Mouse (Mus musculus) CD4-positive, CD25-positive, alpha-beta regulatory T cell, adult 2 months (primary cell): ENCODE measurements at regions not wholly inside any gene's neighbourhood (a gene's known extent, or its start where the extent isn't known, plus 50 kb on each side); places are given as distances from the start of the nearest gene placed in this dataset.

Source experiments
- DNase-seq: peaks from one replicate; pipeline ENCODE4 v3.0.0-alpha.2; 2012; ENCODE audit warnings: low read depth, low spot score

DNA sequence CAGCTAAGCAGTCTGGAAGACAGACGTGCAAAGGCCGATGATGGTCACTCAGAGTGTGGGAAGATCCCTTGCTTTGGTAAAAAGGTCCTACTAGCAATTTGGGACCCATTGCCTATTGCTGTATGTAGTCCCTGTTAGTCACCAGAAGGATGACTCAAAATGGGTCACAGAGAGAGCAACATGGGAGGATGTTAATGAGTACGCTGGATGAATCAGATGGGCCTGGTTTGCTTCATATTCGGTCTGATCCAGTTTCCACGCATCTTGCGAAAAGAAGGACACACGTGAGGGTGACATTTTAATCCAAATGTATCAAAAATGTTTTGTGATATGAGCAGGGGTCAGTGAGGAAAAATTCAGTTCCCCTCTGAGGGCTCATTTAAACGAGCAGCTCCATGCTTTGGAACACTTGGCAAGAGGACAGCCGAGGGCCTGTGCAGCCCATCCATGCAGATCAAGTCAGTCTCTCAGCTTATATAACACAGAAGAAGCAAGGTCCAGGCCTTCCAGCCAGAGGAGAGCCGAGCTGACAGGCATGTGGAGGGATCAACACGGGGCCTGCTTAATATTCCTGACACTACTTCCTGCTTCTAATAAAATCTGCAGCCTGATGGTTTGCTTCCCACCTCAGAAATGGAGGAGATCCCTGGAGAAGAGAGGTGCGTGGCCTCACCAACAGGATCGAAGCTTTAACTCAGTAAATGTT, 579.2 kb upstream of the Gm26657 start:
- no peak for DNase-seq

DNA sequence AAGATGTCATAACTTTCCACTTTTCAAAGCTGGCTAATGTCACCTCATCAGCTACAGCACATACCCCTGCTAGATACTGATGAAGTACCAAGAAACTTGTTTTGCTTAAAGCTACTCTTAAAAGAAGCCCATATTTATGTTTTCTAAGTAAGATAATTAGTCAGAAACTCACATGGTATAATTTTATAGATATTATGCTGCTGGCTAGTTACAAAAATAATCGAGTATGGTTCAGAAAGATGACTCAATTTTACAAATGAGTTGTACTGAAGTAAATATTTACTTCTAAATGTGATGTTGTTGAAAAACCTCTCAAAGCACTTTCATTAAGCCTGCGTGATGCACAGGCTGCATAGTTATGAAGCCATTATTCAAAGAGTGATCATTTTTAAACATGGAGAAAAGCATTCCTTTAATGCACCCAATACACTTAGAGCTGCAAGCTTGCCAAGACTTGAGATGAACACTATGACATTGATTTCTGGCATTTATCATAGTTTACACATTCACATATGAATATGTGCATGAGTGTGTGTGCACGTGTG, 582.3 kb upstream of the Gm26657 start:
- DNase-seq: no peak

DNA sequence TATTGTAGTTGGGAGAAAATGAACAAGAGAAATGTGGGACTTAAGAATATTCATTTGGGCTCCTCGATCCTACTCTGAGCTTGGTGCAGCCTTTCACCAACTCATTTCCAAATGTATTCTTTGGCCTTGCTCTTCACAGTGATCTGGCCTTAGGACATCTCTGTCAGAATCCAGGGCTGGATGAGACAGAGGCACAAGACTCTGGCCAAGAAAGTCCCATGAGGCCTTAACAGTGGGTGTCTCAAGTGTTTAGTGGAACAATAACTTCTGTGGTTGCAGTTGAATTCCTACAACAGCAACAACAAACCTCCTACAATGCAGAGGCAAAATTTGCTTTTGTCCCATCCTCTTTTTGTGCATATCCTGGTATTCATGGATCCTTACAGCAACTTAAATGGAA, 589.2 kb upstream of the Gm26657 start:
- no peak for DNase-seq

DNA sequence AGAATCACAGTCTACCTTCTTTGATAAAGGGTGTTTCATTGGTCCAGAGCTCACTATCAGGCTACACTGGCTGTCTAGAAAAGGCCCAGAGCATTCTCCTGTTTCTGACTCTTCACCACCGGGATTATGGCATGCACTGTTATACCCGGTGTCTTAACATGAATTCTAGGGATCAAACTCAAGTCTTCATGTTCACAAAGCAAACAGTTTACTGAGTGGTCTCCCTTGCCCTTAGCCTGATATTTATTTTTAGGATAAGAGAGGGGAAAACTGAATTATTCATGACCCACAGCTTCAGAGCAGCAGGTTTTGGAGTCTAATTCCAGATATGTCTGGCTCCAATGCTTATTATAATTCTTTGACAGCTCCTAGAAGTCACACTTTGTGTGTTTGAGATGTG, 596.0 kb upstream of the Gm26657 start:
- DNase-seq: no peak

DNA sequence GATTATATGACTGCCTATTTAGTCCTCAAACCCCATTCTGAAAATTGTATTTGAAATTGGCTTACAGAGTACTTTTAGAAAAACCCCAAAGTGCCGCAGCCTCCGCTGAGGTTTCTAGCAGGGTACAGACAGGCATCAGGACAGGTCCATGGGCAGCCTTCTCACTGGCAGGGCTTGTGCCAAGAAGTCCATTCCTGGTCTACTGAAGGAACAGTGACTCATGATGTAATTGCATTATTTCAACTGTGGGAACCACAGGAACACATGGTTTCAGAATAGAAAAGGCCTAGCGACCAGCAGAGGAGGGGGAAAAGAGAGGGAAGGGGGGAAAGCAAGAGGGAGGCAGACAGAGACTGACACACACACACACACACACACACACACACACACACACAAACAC, 603.0 kb upstream of the Gm26657 start:
- no peak for DNase-seq

DNA sequence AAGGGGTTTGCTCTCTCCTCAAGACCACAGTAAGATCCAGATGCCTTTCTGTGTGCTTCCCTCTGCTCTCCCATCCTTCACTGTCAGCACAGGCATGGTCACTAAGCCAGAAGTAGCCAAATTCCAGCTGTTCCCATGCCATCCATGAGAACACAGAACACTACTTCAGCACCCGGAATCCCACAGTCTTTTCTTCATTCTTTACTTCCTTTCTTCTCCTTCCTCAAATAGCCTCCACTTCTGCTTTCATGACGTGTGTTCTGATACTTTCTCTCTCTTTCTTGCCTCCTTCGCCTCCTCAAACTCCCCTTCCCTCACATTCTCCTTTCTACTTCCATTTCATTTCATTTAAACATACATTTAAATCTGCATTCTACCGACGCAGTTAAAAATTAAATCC, 602.1 kb upstream of the Klf4 start:
- DNase-seq: no peak

DNA sequence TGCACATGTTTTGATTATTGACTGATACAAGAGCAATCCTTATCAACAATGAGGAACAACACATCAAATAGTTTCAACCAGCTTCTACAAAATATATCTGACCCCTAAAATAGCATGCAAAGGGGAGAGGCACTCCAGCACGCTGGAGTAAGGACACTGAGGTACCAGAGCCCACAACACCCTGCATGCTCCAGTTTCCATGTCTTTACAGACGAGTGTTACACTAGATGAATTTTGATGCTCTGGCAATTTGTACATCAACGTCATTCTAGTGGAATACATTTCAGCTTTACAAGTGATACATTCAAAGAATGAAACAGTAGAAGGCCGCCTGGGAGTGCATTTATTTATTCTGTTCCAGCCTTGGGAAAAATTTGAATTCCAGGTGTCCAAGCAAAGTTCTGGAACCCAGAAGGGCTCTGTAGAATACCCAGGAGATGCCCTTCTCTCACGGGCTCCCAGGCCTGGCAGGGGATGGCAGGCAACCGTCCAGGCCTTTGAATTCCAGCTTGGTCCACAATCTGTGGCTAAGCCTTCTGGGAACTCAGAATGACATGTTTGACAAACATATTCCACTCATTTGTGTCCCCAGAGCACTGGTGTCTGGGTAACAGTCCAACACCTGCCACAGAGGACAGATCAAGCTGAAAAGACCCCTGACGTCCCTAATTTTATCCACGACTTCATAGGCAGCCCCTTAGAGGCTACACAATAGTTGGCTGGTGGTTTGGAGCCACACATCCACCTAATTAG, 595.6 kb upstream of the Klf4 start:
- no peak for DNase-seq

DNA sequence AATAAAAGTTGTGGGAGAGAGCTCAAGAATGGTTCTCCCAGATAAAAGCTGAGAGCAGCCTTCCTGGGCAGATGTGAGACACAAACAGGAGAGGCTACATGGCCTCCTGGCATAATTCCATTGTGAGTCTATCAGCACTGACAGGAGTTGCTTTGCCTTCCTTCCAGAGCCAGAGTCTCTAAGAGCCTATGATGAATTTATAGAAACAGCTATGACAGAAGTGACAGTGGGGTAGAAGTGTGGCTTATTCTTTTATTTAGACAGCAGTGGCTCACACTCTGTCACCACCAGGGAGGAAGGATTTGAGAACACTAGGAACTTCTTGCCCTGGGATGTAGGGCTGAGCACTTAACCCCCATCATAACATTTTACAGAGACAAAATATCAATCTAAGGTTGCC, 592.2 kb upstream of the Klf4 start:
- DNase-seq: no peak

DNA sequence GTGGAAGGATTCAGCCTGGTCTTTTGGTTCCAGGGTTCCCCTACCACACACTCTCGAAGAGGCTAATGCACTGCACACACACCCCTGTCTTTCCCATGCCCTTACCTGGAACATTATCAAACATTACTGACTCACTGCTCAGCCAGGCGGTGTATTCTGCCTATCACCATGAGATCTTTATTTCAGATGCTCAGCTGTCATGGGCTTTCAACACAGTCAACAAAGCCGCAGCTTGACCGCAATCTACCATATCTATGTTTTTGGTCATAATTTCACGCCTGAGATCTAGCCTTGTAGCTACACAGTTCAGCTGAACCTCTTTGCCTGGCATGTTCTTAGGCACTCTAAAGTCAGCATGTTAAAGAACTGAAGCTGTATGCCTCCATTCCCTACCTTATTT, 589.9 kb upstream of the Klf4 start:
- no peak for DNase-seq

DNA sequence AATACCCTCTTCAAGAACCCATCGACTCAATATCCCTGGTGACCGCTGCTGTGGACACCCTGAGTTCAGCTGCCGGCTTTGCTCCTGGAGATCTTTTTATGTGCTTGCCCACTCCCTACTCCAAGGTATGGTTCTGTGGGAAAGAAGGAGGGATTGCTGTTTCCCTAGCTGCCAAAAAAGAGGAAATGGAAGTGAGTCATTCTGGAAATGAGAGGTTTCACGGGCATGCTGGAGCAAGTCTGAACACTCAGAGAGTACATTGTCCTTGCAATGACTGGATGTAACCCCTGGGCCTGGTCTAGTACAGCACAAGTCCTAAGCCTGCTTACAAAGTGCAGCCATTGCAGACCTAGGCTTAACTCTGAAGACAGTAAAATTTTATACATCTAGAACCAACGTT, 589.4 kb upstream of the Klf4 start:
- no peak for DNase-seq

DNA sequence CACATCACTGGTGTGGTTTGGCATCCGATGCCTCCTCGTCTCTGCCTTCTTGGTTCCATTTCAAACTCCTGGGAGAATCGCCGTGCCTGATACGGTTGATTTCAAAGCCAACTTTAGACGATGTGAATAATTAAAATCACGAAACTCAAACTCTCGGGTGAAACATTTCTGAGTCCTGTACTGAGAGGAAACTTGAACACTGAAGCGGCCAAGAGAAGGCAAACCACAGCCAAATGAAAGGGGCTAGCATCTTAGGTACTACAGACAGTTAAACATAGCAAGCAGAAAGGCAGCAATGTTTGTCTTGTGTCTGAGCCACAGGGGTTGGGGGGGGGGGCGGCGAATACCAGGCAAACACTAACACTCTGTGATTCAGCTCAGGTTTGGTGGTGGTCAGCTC, 588.1 kb upstream of the Klf4 start:
- DNase-seq: no peak

DNA sequence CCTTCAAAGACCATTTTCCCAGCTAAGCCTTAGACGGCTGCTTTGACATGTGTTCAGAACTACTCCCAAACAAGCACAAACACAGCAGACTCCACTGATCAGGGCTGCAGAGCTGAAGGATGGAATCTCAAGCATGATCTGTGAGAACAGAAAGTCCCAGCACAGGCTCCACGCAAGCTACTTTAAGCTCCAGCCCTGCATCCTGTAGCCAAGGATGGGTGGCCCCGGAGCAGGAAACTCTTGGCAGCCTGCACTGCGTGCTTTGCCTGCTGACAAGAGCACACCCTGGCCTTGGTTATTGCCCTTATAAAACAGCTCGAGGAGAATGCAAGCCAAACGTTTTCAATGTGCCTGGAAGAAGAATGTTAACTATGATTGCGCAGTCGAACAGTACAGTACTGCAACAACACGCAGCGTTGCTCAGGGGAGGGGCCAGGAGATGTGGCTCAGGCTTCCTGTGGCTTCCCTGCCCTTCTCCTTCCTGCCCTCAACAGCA, 581.5 kb upstream of the Klf4 start:
- peak; percentile 41 for DNase-seq

DNA sequence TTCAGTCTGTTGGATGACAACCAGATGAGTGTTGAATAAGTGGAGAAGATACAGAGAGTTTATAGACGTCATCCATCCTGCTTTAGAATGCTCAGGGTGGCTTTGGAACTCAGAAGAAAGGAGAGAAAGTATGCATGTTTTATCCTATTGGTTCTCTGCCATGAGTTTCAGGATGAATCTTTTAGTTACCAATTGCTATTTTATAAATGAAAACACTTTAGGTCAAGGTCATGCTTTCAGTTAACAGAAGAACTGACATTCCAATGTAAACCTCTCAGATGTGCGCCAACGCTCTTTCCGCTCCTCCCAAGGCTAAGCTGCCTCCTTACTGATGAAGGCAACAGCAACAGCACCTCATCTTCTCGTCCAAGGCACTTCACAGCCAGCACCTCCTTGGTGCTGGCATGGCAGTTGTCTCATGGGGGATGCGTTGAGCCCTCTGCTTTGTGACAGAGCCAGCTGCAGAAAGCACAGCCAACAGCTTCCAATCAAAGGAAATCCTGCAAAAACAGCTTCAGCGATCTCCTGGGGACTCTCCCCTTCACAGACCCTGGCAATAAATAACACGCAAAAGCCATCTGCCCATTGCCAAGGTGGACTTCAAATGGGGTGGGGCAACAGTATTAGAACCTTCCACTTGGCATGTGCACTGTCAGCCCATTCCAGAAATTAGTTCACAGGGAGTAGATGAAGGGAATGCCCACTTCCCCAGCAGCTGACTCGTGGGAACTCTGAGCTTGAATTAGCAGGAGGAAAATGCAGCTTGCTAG, 580.9 kb upstream of the Klf4 start:
- no peak for DNase-seq

DNA sequence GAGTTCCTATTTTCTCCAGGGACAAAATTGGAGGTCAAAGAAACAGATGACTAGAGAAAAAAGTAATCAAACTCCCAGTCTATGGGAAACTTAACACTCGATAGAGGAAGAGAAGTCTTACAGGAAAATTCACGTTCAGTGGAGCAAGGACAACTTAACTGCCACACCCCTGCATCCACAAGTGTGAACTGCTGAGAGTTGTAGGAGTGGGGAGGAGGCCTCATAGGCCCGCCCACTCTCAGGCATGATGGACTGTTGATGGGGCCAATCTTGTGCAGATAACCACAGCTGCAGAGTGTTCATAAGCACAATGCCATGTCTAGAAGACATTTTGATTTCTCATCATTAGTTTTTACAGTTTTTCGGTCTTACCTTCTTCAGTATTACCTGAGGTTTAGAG, 574.7 kb upstream of the Klf4 start:
- DNase-seq: no peak

DNA sequence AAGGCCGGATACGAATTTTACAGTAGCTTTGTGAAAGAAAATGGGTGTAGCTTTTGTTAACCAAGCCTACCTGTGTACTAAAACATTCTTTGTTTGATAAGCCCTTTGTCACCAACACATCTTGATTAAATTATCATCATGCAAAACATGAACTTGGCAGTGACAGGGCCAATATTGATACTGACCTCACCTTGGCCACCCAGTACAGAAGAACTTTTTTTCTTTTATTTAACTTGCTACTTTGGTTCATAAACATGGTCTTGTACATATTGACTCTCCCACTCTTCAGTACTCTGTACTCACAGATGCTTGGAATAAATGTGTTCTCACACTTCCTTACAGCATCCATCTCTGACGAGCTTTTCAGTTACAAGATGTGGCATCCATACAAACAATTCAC, 570.0 kb upstream of the Klf4 start:
- no peak for DNase-seq

DNA sequence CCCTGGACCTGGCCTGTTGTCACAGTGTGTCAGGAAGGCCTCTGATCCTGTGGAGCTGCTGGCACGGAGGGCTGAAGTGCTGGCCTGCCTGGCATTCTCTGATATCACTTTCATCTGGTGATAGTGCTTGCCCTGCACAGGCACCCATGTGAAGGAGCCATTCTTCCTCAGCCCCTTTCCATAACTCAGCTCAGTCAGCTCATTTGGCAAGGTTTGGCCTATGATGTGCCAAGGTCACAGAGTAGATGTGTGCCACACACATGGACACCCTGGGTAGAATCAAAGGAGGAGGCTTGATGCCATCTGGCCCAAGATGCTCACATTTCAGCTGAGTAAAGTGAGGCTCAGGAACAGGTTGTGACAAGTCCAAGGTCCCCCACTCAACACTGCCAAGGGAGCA, 558.5 kb upstream of the Klf4 start:
- no peak for DNase-seq

DNA sequence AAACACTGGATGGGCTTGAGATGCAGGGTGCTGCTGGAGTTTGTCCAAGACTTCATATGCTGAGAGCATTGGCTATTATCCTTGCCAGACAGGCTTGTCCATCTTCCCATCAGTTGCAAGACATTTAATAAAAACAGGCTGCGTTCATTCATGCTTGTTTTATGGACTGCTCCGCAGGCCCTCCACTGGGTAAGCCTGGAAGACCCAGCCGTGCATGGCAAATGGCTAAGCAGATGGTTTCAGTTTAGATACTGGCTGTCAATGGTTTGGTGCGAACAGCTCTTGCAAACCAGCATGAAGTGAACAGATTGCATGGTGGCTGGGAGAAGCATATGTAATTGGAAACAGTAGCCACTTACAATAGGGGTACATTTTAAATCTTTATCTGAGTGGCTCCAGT, 556.4 kb upstream of the Klf4 start:
- DNase-seq: no peak

DNA sequence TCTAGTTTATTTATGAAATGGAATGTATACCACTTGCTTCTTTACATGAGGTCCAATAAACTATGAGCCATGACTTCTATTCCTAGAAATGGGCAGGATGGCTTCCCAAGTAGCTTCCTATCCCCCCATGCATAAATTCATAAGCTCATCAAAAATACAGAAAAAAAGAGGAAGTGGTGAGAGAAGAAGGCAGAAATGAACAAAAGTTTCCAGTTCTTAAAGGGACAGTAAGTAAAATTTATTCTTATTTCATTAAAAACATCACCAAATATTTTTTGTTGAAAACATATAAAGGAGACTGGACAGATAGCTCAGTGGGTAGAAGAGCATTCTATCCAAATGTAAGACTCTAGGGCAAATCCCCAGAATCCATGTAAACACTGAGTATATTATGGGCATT, 554.0 kb upstream of the Klf4 start:
- no peak for DNase-seq

DNA sequence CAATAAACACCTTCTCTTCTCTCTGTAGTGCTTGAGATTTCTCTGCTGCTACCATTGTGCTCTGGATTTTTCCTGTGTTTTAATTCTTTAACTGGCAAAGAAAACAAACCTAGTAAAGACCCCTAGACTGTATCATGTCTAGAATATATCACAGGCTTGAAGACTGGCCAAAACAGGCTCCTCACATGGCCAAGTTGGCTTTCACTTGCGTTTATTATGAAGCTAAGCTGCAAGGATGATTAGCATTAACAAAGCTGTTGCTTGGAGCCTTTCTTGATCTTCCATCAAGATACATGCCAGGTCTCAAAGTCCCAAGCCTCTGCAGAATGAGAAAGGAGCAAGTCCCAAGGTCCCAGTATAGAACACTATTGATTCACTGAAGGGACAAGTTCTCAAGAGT, 551.9 kb upstream of the Klf4 start:
- DNase-seq: no peak

DNA sequence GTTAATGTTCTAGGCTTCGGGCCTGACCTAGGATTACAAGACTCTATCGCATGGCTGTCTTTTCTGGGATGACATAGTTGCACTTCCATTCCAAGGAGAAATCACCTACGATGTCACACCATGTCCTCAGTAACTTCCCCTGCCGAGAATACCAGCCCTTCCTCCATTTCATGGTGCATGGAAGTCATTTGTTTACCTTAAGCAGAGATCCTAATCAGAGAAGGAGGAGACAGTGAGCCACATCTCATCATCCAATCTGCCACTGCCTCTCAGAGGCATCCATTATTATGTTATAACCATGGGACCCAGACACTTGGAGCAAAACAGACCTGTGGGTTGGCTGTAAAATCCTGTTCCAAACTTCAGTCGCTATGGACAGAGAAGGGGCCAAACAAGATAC, 550.1 kb upstream of the Klf4 start:
- DNase-seq: no peak

DNA sequence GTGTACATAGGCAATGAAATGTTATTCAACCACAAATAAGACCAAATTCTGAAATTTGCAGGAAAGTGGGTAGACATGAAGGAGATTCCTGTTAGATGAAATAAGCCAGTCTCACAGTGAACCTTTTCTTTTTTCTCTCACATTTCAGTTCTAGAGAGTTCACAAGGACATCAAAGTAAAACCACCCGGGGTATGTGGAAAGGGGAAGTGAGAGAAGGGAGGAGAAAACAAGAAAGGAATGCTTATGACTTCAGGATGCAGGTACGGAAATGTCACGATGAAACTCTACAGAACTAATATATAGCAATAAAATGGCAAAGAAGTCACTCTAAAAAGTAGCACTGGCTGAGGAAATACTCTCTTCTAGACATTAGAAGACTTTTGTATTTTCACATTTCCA, 548.7 kb upstream of the Klf4 start:
- DNase-seq: no peak

DNA sequence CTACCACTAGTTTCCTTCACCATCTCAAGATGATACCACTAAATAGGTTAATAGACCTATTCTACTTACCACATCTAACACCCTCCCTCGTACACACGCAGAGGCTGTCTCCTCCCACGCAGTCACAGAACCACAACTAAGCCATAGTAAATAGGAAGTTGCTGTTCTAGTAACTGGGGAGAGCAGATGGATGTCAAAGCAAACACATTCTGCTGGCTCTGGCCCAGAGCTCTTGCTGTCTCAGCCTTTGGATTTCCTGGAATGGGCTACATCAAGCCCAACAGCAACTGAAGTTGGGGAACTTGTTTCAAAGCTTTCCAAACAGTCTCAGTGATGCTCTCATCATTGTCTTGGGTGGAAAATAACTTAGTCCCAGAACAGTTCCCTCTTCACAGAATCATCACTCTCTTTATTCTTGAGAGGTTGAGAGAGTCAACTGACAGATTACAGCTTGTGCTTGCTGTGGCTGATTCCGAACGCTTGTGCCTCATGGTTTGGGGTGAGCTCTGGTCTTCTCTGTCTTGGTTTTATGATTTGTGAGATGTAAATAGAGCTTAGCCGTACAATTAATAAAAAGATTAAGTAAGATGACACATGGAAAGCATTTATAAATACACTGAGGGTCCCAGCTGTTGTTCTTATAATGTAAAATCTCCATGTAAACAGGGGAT, 538.5 kb upstream of the Klf4 start:
- DNase-seq: peak; percentile 61
